Mouse (Mus musculus): ENCODE results near the gene Maco1. TPM values are rescaled to one million over a fixed set of nuclear protein-coding genes. Genes with fewer than 3 reads are reported as not detected.
"Not testable (repeated sequence)": the region's sequence is repeated elsewhere in the genome, so short reads cannot be mapped to it uniquely, and the experiment has no call there.

Maco1 gene
- polyA plus RNA-seq, 1 experiment = 9.2 TPM

DNA sequence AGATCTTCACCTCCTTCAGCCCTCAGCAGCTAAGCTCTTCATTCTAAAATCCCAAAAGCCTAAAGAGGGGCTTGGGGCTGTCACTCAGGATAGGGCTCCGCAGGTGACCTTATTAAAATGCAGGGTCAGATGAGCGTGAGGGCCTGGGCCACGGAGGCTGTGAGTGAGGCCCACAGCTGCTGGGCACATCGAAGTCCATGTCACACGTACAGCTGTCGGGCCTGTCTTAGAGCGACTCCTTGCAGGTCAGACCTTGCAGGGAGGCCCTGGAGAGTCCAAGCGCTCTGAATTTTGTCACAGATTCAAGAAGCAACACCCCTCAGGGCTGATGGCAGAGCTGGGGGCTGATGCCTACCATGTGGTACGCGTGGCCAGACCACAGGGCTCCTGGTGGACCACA is 52.5 kb downstream of the Maco1 start:
- no peak for DNase-seq
- Histone ChIP-seq H3K4me3 (replicated peaks; ENCODE audit: extremely low read depth, low read depth, low read length) (no peak overlapping the region), H3K4me1 (ENCODE audit: control insufficient read depth, insufficient read depth, low read length) (peaks cover 11% of the 10 kb centered on the region)
- 87% methylated on average over 10 of the region's 10 CpGs for WGBS
- no peak for TF ChIP-seq POLR2A (IDR thresholded peaks at IDR 0.05; ENCODE audit: borderline replicate concordance, extremely low read depth, low read depth, low read length)
- no peak for TF ChIP-seq CTCF (IDR thresholded peaks at IDR 0.05; ENCODE audit: insufficient read depth, low read length)

DNA sequence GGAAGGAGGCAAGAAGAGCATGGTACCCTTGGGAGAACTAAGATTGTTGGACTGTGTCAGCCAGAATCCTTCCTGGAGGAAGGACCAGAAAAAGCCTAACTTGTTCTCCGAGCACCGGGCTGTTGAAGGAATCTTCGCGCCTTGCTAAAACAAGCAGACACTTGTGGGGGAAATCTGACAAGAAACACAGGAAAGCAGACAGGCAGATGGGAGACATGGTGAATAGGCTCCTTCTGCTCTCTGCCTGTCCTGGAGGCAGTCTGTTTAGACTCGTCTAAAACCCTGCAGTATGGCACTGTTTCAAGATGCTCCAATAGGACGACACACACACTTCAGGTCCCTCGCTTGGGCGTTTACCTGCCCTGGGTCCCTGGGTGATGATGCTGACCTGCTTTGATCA is 53.0 kb downstream of the Maco1 start:
- Histone ChIP-seq H3K4me3 (replicated peaks; ENCODE audit: extremely low read depth, low read depth, low read length) (no peak overlapping the region), H3K4me1 (ENCODE audit: control insufficient read depth, insufficient read depth, low read length) (peaks cover 7% of the 10 kb centered on the region)
- DNase-seq = no peak
- 56% methylated on average over 8 of the region's 8 CpGs for WGBS
- TF ChIP-seq CTCF (IDR thresholded peaks at IDR 0.05; ENCODE audit: insufficient read depth, low read length) (no peak), POLR2A (IDR thresholded peaks at IDR 0.05; ENCODE audit: borderline replicate concordance, extremely low read depth, low read depth, low read length) (no peak)

DNA sequence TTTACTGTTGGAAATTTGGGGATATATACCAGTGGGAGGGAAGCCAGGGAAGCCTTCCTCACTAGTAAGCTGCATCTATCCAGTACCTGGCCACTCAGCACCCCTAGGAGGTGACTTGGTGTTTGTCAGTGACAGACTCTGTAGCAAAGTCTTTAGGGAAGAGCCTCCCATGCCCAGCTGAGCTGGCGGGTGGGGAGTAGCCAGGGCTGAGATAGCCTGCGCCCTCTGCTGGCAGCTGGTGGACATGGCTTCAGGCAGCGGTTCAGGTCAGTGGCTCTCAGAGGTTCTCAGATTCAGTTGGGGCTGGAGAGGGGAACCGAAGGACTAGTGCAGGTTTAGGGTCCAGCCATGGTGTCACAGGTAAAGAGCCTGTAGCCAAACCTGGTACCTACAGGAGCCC is 53.9 kb downstream of the Maco1 start:
- Histone ChIP-seq H3K4me1 (ENCODE audit: control insufficient read depth, insufficient read depth, low read length) (no peaks in the 10 kb centered on the region; the same call in 1 of the 2 replicates), H3K4me3 (replicated peaks; ENCODE audit: extremely low read depth, low read depth, low read length) (no peak overlapping the region)
- TF ChIP-seq CTCF (IDR thresholded peaks at IDR 0.05; ENCODE audit: insufficient read depth, low read length) = peak; percentile 92
- no peak for TF ChIP-seq POLR2A (IDR thresholded peaks at IDR 0.05; ENCODE audit: borderline replicate concordance, extremely low read depth, low read depth, low read length)
- DNase-seq = peak; percentile 55
- WGBS = 3% methylated on average over 4 of the region's 4 CpGs

DNA sequence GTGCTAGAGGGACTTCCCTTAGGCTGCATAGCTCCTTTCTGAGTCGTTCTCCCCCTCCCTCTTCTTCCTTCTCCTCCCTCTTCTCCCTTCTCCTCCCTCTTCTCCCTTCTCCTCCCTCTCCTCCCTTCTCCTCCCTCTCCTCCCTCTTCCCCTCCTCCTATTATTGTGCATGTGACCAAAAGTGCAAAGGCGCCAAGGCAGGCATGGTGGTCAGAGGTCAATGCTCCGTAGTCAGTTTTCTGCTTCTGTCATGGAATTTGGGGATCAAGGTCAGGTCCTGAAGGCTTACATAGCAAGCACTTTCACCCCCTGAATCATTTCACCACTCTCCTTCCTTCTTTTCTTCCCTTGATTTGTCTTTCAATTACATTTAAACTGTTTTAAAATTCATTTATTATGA is 54.3 kb downstream of the Maco1 start:
- 57% methylated on average over 3 of the region's 3 CpGs for WGBS
- Histone ChIP-seq H3K4me3 (replicated peaks; ENCODE audit: extremely low read depth, low read depth, low read length) (no peak overlapping the region), H3K4me1 (ENCODE audit: control insufficient read depth, insufficient read depth, low read length) (no peaks in the 10 kb centered on the region; the same call in 1 of the 2 replicates)
- DNase-seq = no peak
- TF ChIP-seq POLR2A (IDR thresholded peaks at IDR 0.05; ENCODE audit: borderline replicate concordance, extremely low read depth, low read depth, low read length) (no peak), CTCF (IDR thresholded peaks at IDR 0.05; ENCODE audit: insufficient read depth, low read length) (no peak)

DNA sequence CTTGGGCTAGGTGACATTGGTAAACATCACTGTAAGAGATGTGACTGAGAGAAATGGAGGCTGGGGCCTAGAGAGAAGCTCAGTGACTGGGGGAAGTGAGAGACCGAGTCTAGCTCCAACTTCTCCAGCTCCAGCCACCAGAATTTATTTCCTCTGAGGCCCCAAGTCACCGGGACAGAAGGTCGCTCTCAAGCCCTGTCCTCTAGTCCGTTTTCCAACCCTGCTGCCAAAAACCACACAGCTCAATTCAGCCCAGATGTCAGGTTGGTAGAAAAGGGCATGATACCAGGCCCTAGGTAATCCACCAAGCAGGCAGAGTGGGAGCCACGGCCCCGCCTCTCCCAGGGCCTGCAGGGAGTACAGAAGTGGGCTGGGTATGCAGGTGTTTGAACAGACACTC is 55.5 kb downstream of the Maco1 start:
- no peak for DNase-seq
- TF ChIP-seq CTCF (IDR thresholded peaks at IDR 0.05; ENCODE audit: insufficient read depth, low read length) (no peak), POLR2A (IDR thresholded peaks at IDR 0.05; ENCODE audit: borderline replicate concordance, extremely low read depth, low read depth, low read length) (no peak)
- 70% methylated on average over 6 of the region's 6 CpGs for WGBS
- Histone ChIP-seq H3K4me3 (replicated peaks; ENCODE audit: extremely low read depth, low read depth, low read length) (no peak overlapping the region), H3K4me1 (ENCODE audit: control insufficient read depth, insufficient read depth, low read length) (no peaks in the 10 kb centered on the region; the same call in 1 of the 2 replicates)

DNA sequence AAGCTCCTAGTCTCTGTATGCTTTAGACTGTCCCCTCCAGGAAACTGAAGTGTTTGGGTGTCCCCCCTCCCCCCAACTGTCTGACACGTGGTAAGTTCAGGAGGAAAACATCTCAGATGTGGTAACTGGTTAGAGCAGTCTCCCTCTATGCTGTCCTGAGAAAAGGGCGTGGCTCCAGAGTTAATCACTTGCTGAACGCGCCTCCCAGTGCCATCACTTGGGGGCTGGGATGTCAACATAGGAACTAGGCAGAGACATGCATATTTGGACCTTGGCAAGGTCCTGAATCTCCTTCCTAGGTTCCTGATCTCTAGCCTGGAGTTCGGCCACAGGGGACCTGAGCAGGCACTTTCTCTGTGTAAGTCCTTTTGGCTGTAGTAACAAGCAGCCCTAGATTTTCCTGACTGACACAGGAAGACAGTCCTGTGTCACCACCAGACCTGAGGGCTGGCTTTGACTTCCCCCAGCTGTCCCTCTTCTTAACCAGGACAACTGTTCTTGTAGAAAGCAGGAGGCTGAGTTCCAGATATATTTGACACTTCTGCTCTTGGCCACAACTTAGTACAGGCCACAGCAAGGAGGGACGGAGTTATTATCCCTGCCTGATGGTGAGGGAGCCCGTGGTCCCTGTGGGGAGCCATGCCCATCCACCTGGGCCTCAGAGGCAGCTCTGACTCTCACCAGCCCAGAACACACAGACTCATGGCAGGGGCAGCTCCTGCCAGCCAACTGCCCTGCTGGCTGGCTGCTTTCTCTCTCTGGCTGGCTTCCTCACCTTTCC is 56.4 kb downstream of the Maco1 start:
- no peak overlapping the region for H3K4me3 ChIP-seq (replicated peaks; ENCODE audit: extremely low read depth, low read depth, low read length)
- TF ChIP-seq CTCF (IDR thresholded peaks at IDR 0.05; ENCODE audit: insufficient read depth, low read length) = no peak
- no peak for TF ChIP-seq POLR2A (IDR thresholded peaks at IDR 0.05; ENCODE audit: borderline replicate concordance, extremely low read depth, low read depth, low read length)
- DNase-seq = no peak
- no peaks in the 10 kb centered on the region; the same call in 1 of the 2 replicates for H3K4me1 ChIP-seq (ENCODE audit: control insufficient read depth, insufficient read depth, low read length)
- WGBS = 28% methylated on average over 7 of the region's 7 CpGs

DNA sequence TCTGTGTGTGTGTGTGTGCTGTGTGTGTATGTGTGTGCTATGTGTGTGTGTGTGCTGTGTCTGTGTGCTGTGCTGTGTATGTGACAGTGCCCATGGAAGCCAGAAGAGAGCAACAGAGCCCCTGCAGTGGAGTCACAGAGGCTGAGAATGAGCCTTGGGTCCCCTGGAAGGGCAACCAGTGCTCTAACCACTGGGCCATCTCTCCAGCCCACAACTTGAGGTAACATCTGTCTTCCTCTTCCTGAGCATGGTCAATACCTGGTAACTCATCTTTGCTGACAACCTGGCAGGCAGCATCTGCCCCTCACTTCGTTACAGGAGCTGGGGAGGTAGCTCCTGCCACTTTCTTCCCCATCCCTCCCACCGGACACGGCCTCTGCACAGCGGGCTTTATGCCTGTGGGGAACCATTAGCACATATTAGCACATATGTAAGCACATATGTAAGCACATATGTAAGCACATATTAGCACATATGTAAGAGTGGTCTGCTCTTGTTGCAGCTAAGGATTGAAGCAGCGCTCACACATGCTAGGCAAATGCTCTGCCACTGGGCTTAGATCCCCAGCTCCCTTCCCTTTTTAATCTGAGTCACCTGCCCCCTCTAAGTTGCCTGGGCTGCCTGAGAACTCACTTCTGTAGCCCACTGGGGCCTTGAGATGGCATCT is 57.2 kb downstream of the Maco1 start:
- DNase-seq = no peak
- 87% methylated on average over 5 of the region's 5 CpGs for WGBS
- TF ChIP-seq POLR2A (IDR thresholded peaks at IDR 0.05; ENCODE audit: borderline replicate concordance, extremely low read depth, low read depth, low read length) = no peak
- TF ChIP-seq CTCF (IDR thresholded peaks at IDR 0.05; ENCODE audit: insufficient read depth, low read length) = no peak
- Histone ChIP-seq H3K4me1 (ENCODE audit: control insufficient read depth, insufficient read depth, low read length) (no peaks in the 10 kb centered on the region; the same call in 1 of the 2 replicates), H3K4me3 (replicated peaks; ENCODE audit: extremely low read depth, low read depth, low read length) (no peak overlapping the region)

DNA sequence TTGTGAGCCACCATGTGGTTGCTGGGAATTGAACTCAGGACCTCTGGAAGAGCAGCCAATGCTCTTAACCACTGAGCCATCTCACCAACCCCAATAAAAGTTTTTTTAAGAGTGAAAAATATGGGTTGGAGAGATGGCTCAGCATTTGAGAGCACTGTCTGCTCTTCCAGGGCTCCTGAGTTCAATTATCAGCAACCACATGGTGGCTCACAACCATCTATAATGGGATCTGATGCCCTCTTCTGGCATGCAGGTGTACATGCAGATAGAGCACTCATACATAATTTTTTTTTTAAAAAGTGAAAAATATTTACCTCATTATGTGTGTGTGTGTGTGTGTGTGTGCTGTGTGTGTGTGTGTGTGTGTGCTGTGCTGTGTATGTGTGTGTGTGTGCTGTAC is 58.2 kb downstream of the Maco1 start:
- DNase-seq; H3K4me3 ChIP-seq (replicated peaks; ENCODE audit: extremely low read depth, low read depth, low read length): not testable (repeated sequence)

DNA sequence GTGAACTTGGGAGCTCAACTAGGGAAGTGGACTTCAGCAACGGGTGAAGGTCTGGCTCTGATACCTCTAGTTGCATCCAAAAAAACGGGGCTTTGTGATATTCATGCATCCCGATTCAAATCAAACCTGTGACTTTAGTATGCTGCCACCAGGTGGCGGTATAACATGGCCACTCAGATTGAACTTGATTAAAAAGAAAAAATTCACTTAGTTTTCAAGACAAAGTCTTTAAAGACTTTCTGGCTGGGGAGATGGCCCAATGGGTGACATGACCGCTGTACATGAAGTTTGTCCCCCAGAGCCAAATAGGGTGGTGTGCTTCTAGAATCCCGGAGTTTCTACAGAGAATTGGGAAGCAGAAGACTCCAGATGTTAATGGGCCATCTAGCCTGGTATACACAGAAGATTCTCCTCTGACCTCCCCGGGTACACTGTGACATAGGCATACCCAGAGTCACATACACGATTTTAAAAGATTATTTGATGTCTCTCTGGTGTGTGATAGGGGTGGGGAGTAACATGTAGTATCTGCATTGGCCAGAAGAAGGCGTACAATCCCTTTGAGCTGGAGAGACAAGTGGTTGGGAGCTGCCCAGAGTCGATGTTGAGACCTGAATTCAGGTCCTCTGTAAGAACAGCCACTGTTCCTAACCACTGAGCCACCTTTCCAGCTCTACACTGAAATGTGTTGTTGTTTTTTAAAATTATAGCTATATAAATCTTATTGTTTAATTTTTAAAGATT is 59.8 kb downstream of the Maco1 start:
- no peak for TF ChIP-seq POLR2A (IDR thresholded peaks at IDR 0.05; ENCODE audit: borderline replicate concordance, extremely low read depth, low read depth, low read length)
- 0 out of 2 replicates have a peak, but pooled peaks have one; percentile 23 for TF ChIP-seq CTCF (IDR thresholded peaks at IDR 0.05; ENCODE audit: insufficient read depth, low read length)
- peak; percentile 54 for DNase-seq
- Histone ChIP-seq H3K4me3 (replicated peaks; ENCODE audit: extremely low read depth, low read depth, low read length) (no peak overlapping the region), H3K4me1 (ENCODE audit: control insufficient read depth, insufficient read depth, low read length) (no peaks in the 10 kb centered on the region; the same call in 1 of the 2 replicates)
- 37% methylated on average over 10 of the region's 10 CpGs for WGBS

More for the DNA sequence above, 58.2 kb downstream of the Maco1 start:
- not testable (repeated sequence) for H3K4me1 ChIP-seq (ENCODE audit: control insufficient read depth, insufficient read depth, low read length)

Measured in lung, adult 2 months (tissue).